Comparison of ENCODE assay signal across 9 mouse cellular contexts in the genomic region with DNA sequence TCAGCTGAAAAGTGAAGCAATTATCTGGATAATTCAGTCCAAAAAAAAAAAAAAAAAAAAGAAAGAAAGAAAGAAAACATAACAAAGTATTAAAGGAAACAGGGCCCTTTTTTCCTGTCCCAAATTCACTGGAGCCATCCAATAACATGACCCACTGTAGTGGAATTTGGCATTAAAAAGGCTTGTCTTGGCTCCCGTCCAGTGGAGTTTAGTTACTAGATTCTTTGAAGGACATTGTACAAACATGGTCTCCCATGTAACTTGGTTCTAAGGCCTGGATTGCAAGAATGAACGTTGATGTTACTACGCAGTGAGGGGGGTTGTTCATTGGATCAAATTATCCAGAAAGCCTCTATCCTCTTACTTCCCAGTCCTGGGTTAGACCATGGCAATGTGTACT.
DNase-seq lines count a peak whose midpoint lies in the region; ATAC-seq and TF ChIP-seq lines count a peak whose summit lies in the region.
"Had no signal": no experiment of that assay in that cellular context is flagged by ENCODE, and none has a peak within 500 bp of the region (broad histone marks: within the 10 kb centered on the region; RNA-seq: fewer than 3 reads in every experiment).

No protein-coding gene starts in this region.

- H3K4me2 ChIP-seq in kidney, postnatal 0 days (ENCODE audit: low read length), result no peak overlapping the region

- no peak overlapping the region for H3K4me3 ChIP-seq in kidney, postnatal 0 days (replicated peaks; ENCODE audit: low read depth, low read length)
- no peak overlapping the region for H3K4me3 ChIP-seq in midbrain, embryonic 10.5 days

- WGBS in kidney, postnatal 0 days, result 22% methylated on average over 3 of the region's 3 CpGs
- 83% methylated on average over 3 of the region's 3 CpGs for whole genome bisulfite sequencing in midbrain, embryonic 10.5 days

- no peaks in the 10 kb centered on the region for H3K4me1 ChIP-seq in kidney, postnatal 0 days (replicated peaks; ENCODE audit: insufficient read depth, low read length)
- peaks cover 9% of the 10 kb centered on the region for H3K4me1 ChIP-seq in midbrain, embryonic 10.5 days

- no peaks in the 10 kb centered on the region for H3K27me3 ChIP-seq in kidney, postnatal 0 days (ENCODE audit: insufficient read depth, low read length)
- peaks cover 36% of the 10 kb centered on the region for H3K27me3 ChIP-seq in midbrain, embryonic 10.5 days (ENCODE audit: low read depth, poor library complexity, severe bottlenecking)

- ATAC-seq in kidney, postnatal 0 days (replicated peaks; ENCODE audit: low FRiP score, low read depth), result no peak

- no peak overlapping the region for H3K9ac ChIP-seq in kidney, postnatal 0 days (ENCODE audit: low read depth, low read length)

- peak; percentile 26 for DNase-seq in gastrocnemius, postnatal 14 days
- DNase-seq in gastrocnemius, adult 8-10 months (ENCODE audit: low spot score in 2 of 2), result no peak
- DNase-seq in MN1 (ENCODE audit: low spot score), result peak; percentile 32
- peak; percentile 84 for DNase-seq in fibroblast of lung, adult 2 months (ENCODE audit: low read depth)
- DNase-seq in kidney, postnatal 0 days (ENCODE audit: low spot score), result peak; percentile 92
- DNase-seq in spleen, postnatal 4 days (ENCODE audit: low spot score in 2 of 2), result no peak
- no peak for DNase-seq in urinary bladder, adult 18-20 months (ENCODE audit: low spot score in 2 of 2)
- DNase-seq in midbrain, embryonic 10.5 days (ENCODE audit: low spot score), result no peak
- DNase-seq: thymus, postnatal 4 days had no signal

- TF ChIP-seq CTCF in kidney, postnatal 0 days (IDR thresholded peaks at IDR 0.05; ENCODE audit: low read depth), result no peak

- peak overlapping the region; percentile 5; the same call in 1 of the 2 replicates for H3K27ac ChIP-seq in kidney, postnatal 0 days
- H3K27ac ChIP-seq in midbrain, embryonic 10.5 days (replicated peaks), result no peak overlapping the region

- no peaks in the 10 kb centered on the region for H3K36me3 ChIP-seq in kidney, postnatal 0 days (ENCODE audit: insufficient read depth, low read length)
- H3K36me3 ChIP-seq in midbrain, embryonic 10.5 days, result no peaks in the 10 kb centered on the region

- no peaks in the 10 kb centered on the region for H3K9me3 ChIP-seq in kidney, postnatal 0 days (replicated peaks; ENCODE audit: low read length)
- H3K9me3 ChIP-seq in midbrain, embryonic 10.5 days (replicated peaks), result no peaks in the 10 kb centered on the region

- intact Hi-C loops in gastrocnemius, postnatal 14 days (cut with DNase I; ENCODE audit: low total_unique reads), result no loop called here

Comparison
In these comparisons a context has a peak if more than half of its experiments do, and no peak if none do; other contexts are left out.
1. DNase-seq: peak in gastrocnemius, postnatal 14 days (single experiment), MN1 (single experiment), fibroblast of lung, adult 2 months (single experiment) and kidney, postnatal 0 days (single experiment); none in gastrocnemius, adult 8-10 months (0 of 2), spleen, postnatal 4 days (0 of 2), urinary bladder, adult 18-20 months (0 of 2) and midbrain, embryonic 10.5 days (single experiment).